Mouse (Mus musculus) limb, embryonic 12.5 days (tissue): ENCODE measurements around the gene Ccdc88b. TPM values are rescaled to one million over a fixed set of nuclear protein-coding genes. Genes with fewer than 3 reads are reported as not detected.
A peak's percentile ranks its signal among the peaks of the same experiment; 100 is the strongest.

Experiments
- ATAC-seq: fragments of 200-750 bp; cut with Nextera tagmentation; 2 replicates; pipeline ENCODE4 v1.8.0; 2017; ENCODE audit warnings: low read depth, moderate TSS enrichment; ENCODE audit not compliant: insufficient number of reproducible peaks, insufficient read depth, low FRiP score, low TSS enrichment
- H3K27ac ChIP-seq: fragments of 300-500 bp; sonication (generic); 2 replicates; pipeline ENCODE4 v1.5.1; 2016; ENCODE audit warnings: mild to moderate bottlenecking, moderate library complexity
- H3K27me3 ChIP-seq: fragments of 300-500 bp; sonication (generic); 2 replicates; pipeline ENCODE4 v1.6.1; 2016; ENCODE audit warnings: mild to moderate bottlenecking, moderate library complexity
- H3K36me3 ChIP-seq: fragments of 300-500 bp; sonication (generic); 2 replicates; pipeline ENCODE4 v1.6.1; 2016; ENCODE audit warnings: mild to moderate bottlenecking, moderate library complexity
- H3K4me1 ChIP-seq: fragments of 300-500 bp; sonication (generic); replicated peaks from 2 replicates; pipeline ENCODE4 v1.6.1; 2016
- H3K4me2 ChIP-seq: fragments of 300-500 bp; sonication (generic); 2 replicates; pipeline ENCODE4 v1.6.1; 2016; ENCODE audit warnings: mild to moderate bottlenecking, moderate library complexity
- H3K4me3 ChIP-seq: fragments of 300-500 bp; sonication (generic); replicated peaks from 2 replicates; pipeline ENCODE4 v1.5.1; 2016; ENCODE audit warnings: mild to moderate bottlenecking
- H3K9ac ChIP-seq: fragments of 300-500 bp; sonication (generic); replicated peaks from 2 replicates; pipeline ENCODE4 v1.6.1; 2016; ENCODE audit warnings: mild to moderate bottlenecking, moderate library complexity
- H3K9me3 ChIP-seq: fragments of 300-500 bp; sonication (generic); 2 replicates; pipeline ENCODE4 v1.6.1; 2016; ENCODE audit warnings: mild to moderate bottlenecking, moderate library complexity
- WGBS: fragments of 180-500 bp; shearing (Covaris S2); methylation state at CpG from one replicate; pipeline ENCODE4 v1.1.7; 2016; 5-methylcytosine and 5-hydroxymethylcytosine counted together
- polyA plus RNA-seq: library from polyadenylated mRNA; unstranded; fragments of >200 nt; fragmentation: Nextera tagmentation; extraction: Ambion mirVana; gene quantifications from 2 replicates; pipeline ENCODE4 v1.2.1, GENCODE M21; 2016

The Ccdc88b gene
- polyA plus RNA-seq, 1 experiment from 2014 or later: 0.51 TPM

GRCm38 (mm10) chr19:6876799-6877198, 18.8 kb upstream of the Ccdc88b start:
- Histone ChIP-seq H3K9me3 (peaks cover 9% of the 10 kb centered on the region; the same call in 1 of the 2 replicates), H3K36me3 (no peaks in the 10 kb centered on the region), H3K4me3 (no peak overlapping the region), H3K4me1 (no peaks in the 10 kb centered on the region), H3K27me3 (no peaks in the 10 kb centered on the region), H3K9ac (no peak overlapping the region), H3K4me2 (no peak overlapping the region), H3K27ac (no peak overlapping the region)
- ATAC-seq: no peak

- no peaks in the 10 kb centered on the region for H3K27me3 ChIP-seq
- 82% methylated on average over 6 of the region's 6 CpGs for WGBS
- H3K4me2 ChIP-seq: no peak overlapping the region
- H3K9me3 ChIP-seq: peaks cover 8% of the 10 kb centered on the region; the same call in 1 of the 2 replicates
- H3K9ac ChIP-seq: no peak overlapping the region
- no peaks in the 10 kb centered on the region for H3K4me1 ChIP-seq
- no peak overlapping the region for H3K27ac ChIP-seq
- no peak overlapping the region for H3K4me3 ChIP-seq
- ATAC-seq: no peak
- H3K36me3 ChIP-seq: no peaks in the 10 kb centered on the region
Observed at GRCm38 (mm10) chr19:6875834-6876233, 17.8 kb upstream of the Ccdc88b start.

DNA sequence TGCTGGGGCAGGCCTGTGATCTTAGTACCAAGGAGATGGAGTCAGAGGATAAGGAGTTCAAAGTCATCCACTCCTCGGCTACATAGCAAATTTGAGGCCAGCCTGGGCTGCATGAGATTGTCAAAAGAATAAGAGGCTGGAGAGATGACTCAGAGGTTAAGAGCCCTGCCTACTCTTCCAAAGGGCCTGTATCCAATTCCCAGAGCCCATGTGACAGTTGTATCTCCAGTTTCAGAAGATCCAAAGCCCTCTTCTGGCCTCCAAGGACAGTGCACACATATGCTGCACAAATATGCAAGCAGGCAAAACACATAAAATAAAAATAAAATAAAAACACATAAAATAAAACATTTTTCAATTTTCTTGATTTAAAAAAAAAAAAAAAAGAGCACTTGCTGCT, 16.2 kb upstream of the Ccdc88b start:
- H3K4me3 ChIP-seq: no peak overlapping the region
- H3K27ac ChIP-seq: no peak overlapping the region
- no peak for ATAC-seq
- no peaks in the 10 kb centered on the region for H3K36me3 ChIP-seq
- H3K9me3 ChIP-seq: no peaks in the 10 kb centered on the region
- no peak overlapping the region for H3K4me2 ChIP-seq
- no peak overlapping the region for H3K9ac ChIP-seq
- peaks cover 6% of the 10 kb centered on the region; the same call in 1 of the 2 replicates for H3K4me1 ChIP-seq
- 79% methylated on average over 1 of the region's 1 CpGs for whole genome bisulfite sequencing
- H3K27me3 ChIP-seq: no peaks in the 10 kb centered on the region

GRCm38 (mm10) chr19:6872701-6873100, 14.7 kb upstream of the Ccdc88b start:
- H3K4me1 ChIP-seq: peaks cover 8% of the 10 kb centered on the region; the same call in 1 of the 2 replicates
- no peaks in the 10 kb centered on the region for H3K27me3 ChIP-seq
- H3K4me3 ChIP-seq: no peak overlapping the region
- H3K4me2 ChIP-seq: no peak overlapping the region
- whole genome bisulfite sequencing: 74% methylated on average over 3 of the region's 3 CpGs
- no peak for ATAC-seq
- no peaks in the 10 kb centered on the region for H3K9me3 ChIP-seq
- no peaks in the 10 kb centered on the region for H3K36me3 ChIP-seq
- H3K27ac ChIP-seq: no peak overlapping the region
- no peak overlapping the region for H3K9ac ChIP-seq

DNA sequence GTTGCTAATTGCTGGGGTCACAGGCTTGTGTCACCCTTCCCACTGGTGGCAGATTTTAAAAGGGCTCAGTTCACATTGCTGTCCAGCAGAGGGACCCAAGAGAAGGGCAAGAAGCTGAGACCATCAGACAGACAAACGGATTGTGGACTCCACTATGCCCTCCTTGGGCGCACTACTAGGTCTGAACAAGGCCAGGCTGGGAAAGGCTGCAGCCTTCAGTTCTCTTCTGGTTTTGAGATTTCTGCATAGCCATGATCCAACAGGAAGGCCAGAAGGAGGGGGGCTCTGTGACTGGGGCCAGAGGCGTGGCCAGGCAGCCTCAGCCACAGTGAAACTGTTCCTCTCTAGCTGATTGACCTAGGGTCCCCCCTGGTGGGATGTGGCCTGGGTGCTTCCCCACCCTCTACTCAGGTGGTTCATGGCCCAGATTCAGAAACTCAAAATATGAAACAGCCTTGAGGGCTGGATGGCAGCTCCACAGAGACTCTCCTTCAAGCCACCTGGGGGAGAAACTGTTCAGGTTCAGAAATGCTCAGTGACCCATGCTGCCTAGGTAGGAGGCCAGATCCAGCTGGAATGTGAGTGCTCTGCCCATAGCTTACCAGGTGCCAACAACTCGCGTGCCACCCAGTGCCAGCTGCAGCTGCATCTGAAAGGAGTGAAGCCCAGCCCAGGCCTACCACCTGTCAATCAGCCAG, 13.7 kb upstream of the Ccdc88b start:
- Histone ChIP-seq H3K4me2 (no peak overlapping the region), H3K9me3 (no peaks in the 10 kb centered on the region), H3K9ac (no peak overlapping the region), H3K27me3 (no peaks in the 10 kb centered on the region), H3K27ac (no peak overlapping the region), H3K4me3 (no peak overlapping the region), H3K4me1 (peaks cover 8% of the 10 kb centered on the region; the same call in 1 of the 2 replicates), H3K36me3 (no peaks in the 10 kb centered on the region)
- WGBS: 66% methylated on average over 5 of the region's 5 CpGs
- no peak for ATAC-seq

DNA sequence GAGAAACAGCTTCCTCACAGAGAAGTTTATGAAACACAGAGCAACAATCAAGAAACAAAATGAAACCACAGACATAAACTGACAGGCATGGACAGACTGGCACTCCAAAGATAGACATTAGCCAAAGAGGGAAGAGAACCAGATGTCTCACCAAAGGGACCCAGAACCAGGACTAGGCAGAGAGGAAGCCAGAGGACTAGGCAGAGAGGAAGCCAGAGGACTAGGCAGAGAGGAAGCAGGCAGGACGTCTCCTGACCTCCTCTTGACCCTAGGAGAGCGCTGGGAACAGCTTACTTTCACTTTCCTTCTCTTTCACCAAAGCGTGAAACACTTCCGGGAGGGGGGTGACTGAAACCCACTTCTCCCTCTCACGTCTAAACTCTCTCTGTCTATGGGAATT, 11.3 kb upstream of the Ccdc88b start:
- Histone ChIP-seq H3K9ac (0 out of 2 replicates have a peak overlapping the region, but pooled peaks have one; percentile 23), H3K27ac (no peak overlapping the region), H3K36me3 (no peaks in the 10 kb centered on the region), H3K4me2 (peak overlapping the region; percentile 43), H3K4me1 (peaks cover 8% of the 10 kb centered on the region; the same call in 1 of the 2 replicates), H3K4me3 (no peak overlapping the region; the same call in 1 of the 2 replicates), H3K9me3 (no peaks in the 10 kb centered on the region), H3K27me3 (no peaks in the 10 kb centered on the region)
- no peak for ATAC-seq
- 3% methylated on average over 5 of the region's 5 CpGs for WGBS

DNA sequence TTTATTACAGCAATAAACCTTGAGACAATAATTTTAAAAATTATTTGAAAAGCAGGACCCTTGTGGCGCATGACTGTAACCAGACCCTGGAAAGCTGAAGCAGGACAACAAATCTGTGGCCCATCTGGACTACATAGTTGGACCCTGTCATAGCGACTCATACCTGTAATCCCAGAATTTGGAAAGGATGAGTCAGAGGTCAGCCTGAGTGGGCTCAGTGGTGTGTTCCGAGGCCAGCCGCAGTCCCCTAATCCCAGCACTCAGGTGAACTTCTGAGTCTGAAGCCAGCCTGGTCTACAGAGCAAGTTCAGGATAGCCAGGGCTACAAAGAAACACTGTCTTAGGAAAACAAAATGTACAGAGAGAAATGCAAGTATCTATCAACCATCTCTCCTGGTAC, 3.4 kb upstream of the Ccdc88b start:
- no peak overlapping the region for H3K4me2 ChIP-seq
- peaks cover 4% of the 10 kb centered on the region; the same call in 1 of the 2 replicates for H3K27me3 ChIP-seq
- no peak overlapping the region for H3K27ac ChIP-seq
- WGBS: 83% methylated on average over 4 of the region's 4 CpGs
- ATAC-seq: no peak
- no peak overlapping the region for H3K9ac ChIP-seq
- no peaks in the 10 kb centered on the region for H3K4me1 ChIP-seq
- H3K36me3 ChIP-seq: no peaks in the 10 kb centered on the region
- H3K4me3 ChIP-seq: no peak overlapping the region
- no peaks in the 10 kb centered on the region for H3K9me3 ChIP-seq

- peaks cover 12% of the 10 kb centered on the region for H3K27me3 ChIP-seq
- no peak overlapping the region for H3K27ac ChIP-seq
- no peak overlapping the region for H3K4me2 ChIP-seq
- ATAC-seq: no peak
- H3K36me3 ChIP-seq: no peaks in the 10 kb centered on the region
- H3K9ac ChIP-seq: no peak overlapping the region
- 83% methylated on average over 6 of the region's 6 CpGs for WGBS
- H3K4me3 ChIP-seq: no peak overlapping the region
- no peaks in the 10 kb centered on the region for H3K9me3 ChIP-seq
- H3K4me1 ChIP-seq: peaks cover 4% of the 10 kb centered on the region
Observed at GRCm38 (mm10) chr19:6860706-6861105, 2.7 kb upstream of the Ccdc88b start.

GRCm38 (mm10) chr19:6859971-6860370, 2.0 kb upstream of the Ccdc88b start:
- Histone ChIP-seq H3K27me3 (peaks cover 19% of the 10 kb centered on the region), H3K27ac (no peak overlapping the region), H3K4me1 (peaks cover 11% of the 10 kb centered on the region), H3K4me3 (no peak overlapping the region), H3K9me3 (no peaks in the 10 kb centered on the region), H3K9ac (no peak overlapping the region), H3K4me2 (no peak overlapping the region), H3K36me3 (no peaks in the 10 kb centered on the region)
- ATAC-seq: no peak
- 80% methylated on average over 3 of the region's 3 CpGs for WGBS

DNA sequence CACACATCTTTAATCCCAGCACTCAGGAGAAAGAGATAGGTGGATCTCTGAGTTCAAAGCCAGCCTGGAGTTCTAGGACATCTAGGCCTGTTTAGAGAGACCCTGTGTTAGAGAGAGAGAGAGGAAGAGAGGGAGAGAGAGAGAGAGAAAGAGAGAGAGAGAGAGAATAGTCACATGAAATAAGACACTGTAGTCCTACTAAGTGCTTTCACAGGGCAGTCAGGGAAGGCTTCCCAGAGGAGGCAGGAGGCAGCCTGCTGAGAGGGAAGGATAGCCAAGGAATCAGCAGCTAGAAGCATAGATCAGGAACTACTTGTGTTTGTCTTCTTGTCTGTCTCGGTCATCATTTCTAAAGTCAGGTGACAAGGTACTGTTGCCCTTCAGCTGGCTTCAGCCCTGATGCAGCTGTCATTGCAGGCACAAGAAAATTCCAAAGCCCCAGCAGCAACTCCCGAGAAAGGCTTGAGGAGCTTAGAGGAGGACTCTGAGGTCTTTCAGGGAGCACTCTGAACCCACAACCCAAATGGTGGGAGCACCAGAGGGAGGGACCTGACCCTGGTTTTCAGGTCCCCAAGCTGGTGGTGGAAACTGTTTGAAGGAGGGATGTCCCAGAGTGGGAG, 1.1 kb upstream of the Ccdc88b start:
- no peak overlapping the region for H3K9ac ChIP-seq
- no peak overlapping the region for H3K4me2 ChIP-seq
- H3K9me3 ChIP-seq: no peaks in the 10 kb centered on the region
- H3K4me1 ChIP-seq: peaks cover 12% of the 10 kb centered on the region
- H3K27ac ChIP-seq: no peak overlapping the region
- no peaks in the 10 kb centered on the region for H3K36me3 ChIP-seq
- H3K4me3 ChIP-seq: no peak overlapping the region
- no peak for ATAC-seq
- WGBS: 67% methylated on average over 2 of the region's 2 CpGs
- H3K27me3 ChIP-seq: peaks cover 27% of the 10 kb centered on the region

GRCm38 (mm10) chr19:6857391-6858005, 513 bp downstream of the Ccdc88b start:
- Histone ChIP-seq H3K4me3 (no peak overlapping the region), H3K27me3 (peaks cover 36% of the 10 kb centered on the region), H3K36me3 (no peaks in the 10 kb centered on the region), H3K4me1 (peaks cover 12% of the 10 kb centered on the region), H3K9ac (no peak overlapping the region), H3K27ac (no peak overlapping the region), H3K9me3 (no peaks in the 10 kb centered on the region), H3K4me2 (no peak overlapping the region)
- no peak for ATAC-seq
- 79% methylated on average over 9 of the region's 9 CpGs for WGBS
